Mouse (Mus musculus) limb, embryonic 15.5 days (tissue): Measurements from ENCODE around the gene Mrpl57. TPM values are rescaled to one million over a fixed set of nuclear protein-coding genes. Genes with fewer than 3 reads are reported as not detected.
"Not testable (repeated sequence)": the region's sequence is repeated elsewhere in the genome, so short reads cannot be mapped to it uniquely, and the experiment has no call there.

Experiments used
- ATAC-seq: fragments of 200-750 bp; cut with Nextera tagmentation; 2 replicates; pipeline ENCODE4 v1.8.0; 2017; ENCODE audit warnings: low read depth, moderate TSS enrichment; ENCODE audit not compliant: insufficient number of reproducible peaks, low FRiP score, low TSS enrichment
- H3K27ac ChIP-seq: fragments of 300-500 bp; sonication (generic); 2 replicates; pipeline ENCODE4 v1.5.1; 2015; ENCODE audit warnings: moderate library complexity, mild to moderate bottlenecking, inconsistent platforms
- H3K27me3 ChIP-seq: fragments of 300-500 bp; sonication (generic); 2 replicates; pipeline ENCODE4 v1.6.1; 2015; ENCODE audit warnings: inconsistent platforms
- H3K36me3 ChIP-seq: fragments of 300-500 bp; sonication (generic); 2 replicates; pipeline ENCODE4 v1.6.1; 2015; ENCODE audit warnings: inconsistent platforms
- H3K4me1 ChIP-seq: fragments of 300-500 bp; sonication (generic); 2 replicates; pipeline ENCODE4 v1.6.1; 2015; ENCODE audit warnings: inconsistent platforms
- H3K4me2 ChIP-seq: fragments of 300-500 bp; sonication (generic); 2 replicates; pipeline ENCODE4 v1.6.1; 2015; ENCODE audit warnings: mild to moderate bottlenecking, inconsistent platforms
- H3K4me3 ChIP-seq: fragments of 300-500 bp; sonication (generic); 2 replicates; pipeline ENCODE4 v1.5.1; 2015; ENCODE audit warnings: mild to moderate bottlenecking, inconsistent platforms
- H3K9ac ChIP-seq: fragments of 300-500 bp; sonication (generic); 2 replicates; pipeline ENCODE4 v1.6.1; 2015; ENCODE audit warnings: inconsistent platforms
- H3K9me3 ChIP-seq: fragments of 300-500 bp; sonication (generic); 2 replicates; pipeline ENCODE4 v1.6.1; 2016; ENCODE audit warnings: inconsistent platforms
- WGBS: fragments of 180-500 bp; shearing (Covaris S2); methylation state at CpG from one replicate; pipeline ENCODE4 v1.1.7; 2015; 5-methylcytosine and 5-hydroxymethylcytosine counted together
- polyA plus RNA-seq: library from polyadenylated mRNA; unstranded; fragments of >200 nt; fragmentation: Nextera tagmentation; extraction: Ambion mirVana; gene quantifications from 2 replicates; pipeline ENCODE4 v1.2.1, GENCODE M21; 2015

The Mrpl57 gene
- polyA plus RNA-seq, 1 experiment from 2014 or later = 153 TPM

GRCm38 (mm10) chr14:57820839-57821238 lies 5.2 kb upstream of the Mrpl57 start:
- Histone ChIP-seq H3K27ac (no peak overlapping the region), H3K4me3 (no peak overlapping the region), H3K27me3 (no peaks in the 10 kb centered on the region), H3K9me3 (no peaks in the 10 kb centered on the region), H3K4me1 (0 out of 2 replicates have a peak, but pooled peaks cover 5% of the 10 kb centered on the region), H3K4me2 (no peak overlapping the region), H3K36me3 (peaks cover 44% of the 10 kb centered on the region), H3K9ac (no peak overlapping the region)
- ATAC-seq = no peak
- WGBS = 89% methylated on average over 4 of the region's 4 CpGs

- Histone ChIP-seq H3K36me3 (0 out of 2 replicates have a peak, but pooled peaks cover 8% of the 10 kb centered on the region), H3K9ac (0 out of 2 replicates have a peak overlapping the region, but pooled peaks have one; percentile 93), H3K27me3 (no peaks in the 10 kb centered on the region), H3K9me3 (no peaks in the 10 kb centered on the region), H3K4me3 (peak overlapping the region; percentile 92), H3K4me1 (peaks cover 14% of the 10 kb centered on the region), H3K4me2 (peak overlapping the region; percentile 81), H3K27ac (peak overlapping the region; percentile 95; the same call in 1 of the 2 replicates)
- WGBS = 64% methylated on average over 1 of the region's 1 CpGs
- ATAC-seq = no peak
These were observed 1.2 kb downstream of the Mrpl57 start for GRCm38 (mm10) chr14:57827284-57827683.

GRCm38 (mm10) chr14:57833526-57833925 lies 7.5 kb downstream of the Mrpl57 start:
- H3K9me3 ChIP-seq = no peaks in the 10 kb centered on the region
- no peak overlapping the region for H3K9ac ChIP-seq
- no peak for ATAC-seq
- H3K4me1 ChIP-seq = no peaks in the 10 kb centered on the region
- H3K27me3 ChIP-seq = no peaks in the 10 kb centered on the region
- H3K36me3 ChIP-seq = peaks cover 38% of the 10 kb centered on the region
- no peak overlapping the region for H3K27ac ChIP-seq
- no peak overlapping the region for H3K4me2 ChIP-seq
- WGBS = 85% methylated on average over 2 of the region's 2 CpGs
- no peak overlapping the region for H3K4me3 ChIP-seq

- 93% methylated on average over 10 of the region's 10 CpGs for WGBS
These were observed 9.1 kb downstream of the Mrpl57 start for GRCm38 (mm10) chr14:57835157-57835556.

GRCm38 (mm10) chr14:57844535-57844934 lies 18.5 kb downstream of the Mrpl57 start:
- Histone ChIP-seq H3K4me3 (no peak overlapping the region), H3K36me3 (peaks cover 41% of the 10 kb centered on the region), H3K27me3 (no peaks in the 10 kb centered on the region), H3K4me1 (no peaks in the 10 kb centered on the region), H3K4me2 (no peak overlapping the region), H3K9me3 (no peaks in the 10 kb centered on the region), H3K9ac (no peak overlapping the region), H3K27ac (no peak overlapping the region)
- 92% methylated on average over 3 of the region's 3 CpGs for WGBS
- no peak for ATAC-seq

More at GRCm38 (mm10) chr14:57835157-57835556, 9.1 kb downstream of the Mrpl57 start:
- H3K4me2 ChIP-seq = no peak overlapping the region
- H3K27me3 ChIP-seq = no peaks in the 10 kb centered on the region
- no peak overlapping the region for H3K4me3 ChIP-seq
- no peak for ATAC-seq
- no peaks in the 10 kb centered on the region for H3K4me1 ChIP-seq
- no peak overlapping the region for H3K9ac ChIP-seq
- peaks cover 45% of the 10 kb centered on the region for H3K36me3 ChIP-seq
- no peak overlapping the region for H3K27ac ChIP-seq
- H3K9me3 ChIP-seq = no peaks in the 10 kb centered on the region

GRCm38 (mm10) chr14:57848061-57848460 lies 22.0 kb downstream of the Mrpl57 start:
- not testable (repeated sequence) for H3K27me3 ChIP-seq, H3K27ac ChIP-seq, H3K9me3 ChIP-seq, H3K4me2 ChIP-seq, H3K4me3 ChIP-seq, H3K4me1 ChIP-seq, H3K9ac ChIP-seq, ATAC-seq
- 85% methylated on average over 5 of the region's 5 CpGs for WGBS
- peaks cover 36% of the 10 kb centered on the region for H3K36me3 ChIP-seq

- 95% methylated on average over 2 of the region's 2 CpGs for WGBS
- no peak for ATAC-seq
These were observed 22.6 kb downstream of the Mrpl57 start for GRCm38 (mm10) chr14:57848646-57849045.

GRCm38 (mm10) chr14:57850330-57850729 lies 24.3 kb downstream of the Mrpl57 start:
- 67% methylated on average over 3 of the region's 3 CpGs for WGBS

More at GRCm38 (mm10) chr14:57848646-57849045, 22.6 kb downstream of the Mrpl57 start:
- no peaks in the 10 kb centered on the region for H3K4me1 ChIP-seq
- H3K9ac ChIP-seq = no peak overlapping the region
- peaks cover 40% of the 10 kb centered on the region for H3K36me3 ChIP-seq
- no peak overlapping the region for H3K4me2 ChIP-seq
- H3K27me3 ChIP-seq = no peaks in the 10 kb centered on the region
- no peaks in the 10 kb centered on the region for H3K9me3 ChIP-seq
- no peak overlapping the region for H3K27ac ChIP-seq
- H3K4me3 ChIP-seq = no peak overlapping the region

GRCm38 (mm10) chr14:57852961-57853360 lies 26.9 kb downstream of the Mrpl57 start:
- Histone ChIP-seq H3K4me1 (no peaks in the 10 kb centered on the region), H3K9ac (no peak overlapping the region), H3K36me3 (peaks cover 29% of the 10 kb centered on the region), H3K4me3 (no peak overlapping the region), H3K27me3 (no peaks in the 10 kb centered on the region), H3K9me3 (no peaks in the 10 kb centered on the region), H3K4me2 (no peak overlapping the region), H3K27ac (no peak overlapping the region)
- no peak for ATAC-seq
- WGBS = 96% methylated on average over 2 of the region's 2 CpGs

More at GRCm38 (mm10) chr14:57850330-57850729, 24.3 kb downstream of the Mrpl57 start:
- Histone ChIP-seq H3K9ac (no peak overlapping the region), H3K27ac (no peak overlapping the region), H3K4me1 (no peaks in the 10 kb centered on the region), H3K4me3 (no peak overlapping the region), H3K36me3 (peaks cover 29% of the 10 kb centered on the region), H3K27me3 (no peaks in the 10 kb centered on the region), H3K9me3 (no peaks in the 10 kb centered on the region), H3K4me2 (no peak overlapping the region)
- no peak for ATAC-seq

- H3K27me3 ChIP-seq, H3K4me1 ChIP-seq, H3K4me3 ChIP-seq, H3K9me3 ChIP-seq, H3K9ac ChIP-seq, H3K27ac ChIP-seq, H3K4me2 ChIP-seq, ATAC-seq: not testable (repeated sequence)
- peaks cover 40% of the 10 kb centered on the region for H3K36me3 ChIP-seq
These were observed 30.0 kb downstream of the Mrpl57 start for GRCm38 (mm10) chr14:57856037-57856436.

- Histone ChIP-seq H3K27ac (no peak overlapping the region), H3K4me2 (no peak overlapping the region), H3K9ac (no peak overlapping the region), H3K27me3 (no peaks in the 10 kb centered on the region), H3K4me3 (no peak overlapping the region), H3K9me3 (no peaks in the 10 kb centered on the region), H3K4me1 (no peaks in the 10 kb centered on the region), H3K36me3 (peaks cover 43% of the 10 kb centered on the region)
- no peak for ATAC-seq
- 90% methylated on average over 2 of the region's 2 CpGs for WGBS
These were observed 32.6 kb downstream of the Mrpl57 start for GRCm38 (mm10) chr14:57858601-57859000.

- Histone ChIP-seq H3K27me3 (no peaks in the 10 kb centered on the region), H3K9ac (no peak overlapping the region), H3K36me3 (peaks cover 52% of the 10 kb centered on the region), H3K27ac (no peak overlapping the region), H3K4me2 (no peak overlapping the region), H3K4me1 (no peaks in the 10 kb centered on the region), H3K4me3 (no peak overlapping the region), H3K9me3 (no peaks in the 10 kb centered on the region)
- no peak for ATAC-seq
These were observed 33.5 kb downstream of the Mrpl57 start for GRCm38 (mm10) chr14:57859520-57859919.

GRCm38 (mm10) chr14:57861987-57862412 lies 36.0 kb downstream of the Mrpl57 start:
- Histone ChIP-seq H3K9me3 (no peaks in the 10 kb centered on the region), H3K27me3 (no peaks in the 10 kb centered on the region), H3K4me3 (no peak overlapping the region), H3K4me2 (no peak overlapping the region), H3K27ac (no peak overlapping the region), H3K4me1 (no peaks in the 10 kb centered on the region), H3K36me3 (peaks cover 56% of the 10 kb centered on the region), H3K9ac (no peak overlapping the region)
- 84% methylated on average over 4 of the region's 4 CpGs for WGBS
- ATAC-seq = no peak
